Mouse (Mus musculus) myocyte (in vitro differentiated cells): ENCODE data around the gene Zfp326.

Experiments
- CEBPB ChIP-seq: IDR thresholded peaks from 2 replicates; pipeline ENCODE4 v1.6.1; 2011; ENCODE audit warnings: mild to moderate bottlenecking, moderate library complexity; ENCODE audit not compliant: poor library complexity, insufficient read depth, severe bottlenecking
- E2F4 ChIP-seq: IDR thresholded peaks from one replicate; pipeline ENCODE4 v1.6.1; 2011; ENCODE audit warnings: mild to moderate bottlenecking, control low read depth, moderate library complexity; ENCODE audit not compliant: insufficient read depth
- MAX ChIP-seq: IDR thresholded peaks from one replicate; pipeline ENCODE4 v1.6.1; 2011; ENCODE audit warnings: low read depth, mild to moderate bottlenecking, control low read depth
- MYOG ChIP-seq, 3 experiments: IDR thresholded peaks; one replicate each; pipeline ENCODE4 v1.6.1; 2011; ENCODE audit warnings: control low read depth in 2 of 3, low read depth in 2 of 3, mild to moderate bottlenecking in 2 of 3; ENCODE audit not compliant: insufficient read length in 2 of 3, control insufficient read depth in 1 of 3, insufficient read depth in 1 of 3
- POLR2A ChIP-seq: IDR thresholded peaks from one replicate; pipeline ENCODE4 v1.6.1; 2011; ENCODE audit warnings: low read depth, mild to moderate bottlenecking, control low read depth, moderate library complexity; ENCODE audit not compliant: insufficient read length
- SRF ChIP-seq: IDR thresholded peaks from one replicate; pipeline ENCODE4 v1.6.1; 2011; ENCODE audit warnings: low read depth; ENCODE audit not compliant: control insufficient read depth, insufficient read length
- TCF12 ChIP-seq: IDR thresholded peaks from one replicate; pipeline ENCODE4 v1.6.1; 2011; ENCODE audit warnings: mild to moderate bottlenecking, control low read depth; ENCODE audit not compliant: poor library complexity, insufficient read depth, severe bottlenecking
- USF1 ChIP-seq: IDR thresholded peaks from one replicate; pipeline ENCODE4 v1.6.1; 2011; ENCODE audit warnings: low read depth, mild to moderate bottlenecking, control low read depth, moderate library complexity

GRCm38 (mm10) chr5:105932392-105932791 is 56.0 kb downstream of the Zfp326 start:
- no peak for TF ChIP-seq MYOG (IDR thresholded peaks at IDR 0.05; ENCODE audit: control insufficient read depth in 1 of 3, insufficient read depth in 1 of 3, insufficient read length in 2 of 3, low read depth in 2 of 3)
- no peak for TF ChIP-seq POLR2A
- no peak for TF ChIP-seq TCF12
- no peak for TF ChIP-seq MAX
- TF ChIP-seq E2F4 = no peak
- TF ChIP-seq USF1 = no peak
- no peak for TF ChIP-seq SRF
- no peak for TF ChIP-seq CEBPB
